Mouse (Mus musculus): ENCODE measurements at regions not wholly inside any gene's neighbourhood (a gene's known extent, or its start where the extent isn't known, plus 50 kb on each side); places are given as distances from the start of the nearest gene placed in this dataset.

DNA sequence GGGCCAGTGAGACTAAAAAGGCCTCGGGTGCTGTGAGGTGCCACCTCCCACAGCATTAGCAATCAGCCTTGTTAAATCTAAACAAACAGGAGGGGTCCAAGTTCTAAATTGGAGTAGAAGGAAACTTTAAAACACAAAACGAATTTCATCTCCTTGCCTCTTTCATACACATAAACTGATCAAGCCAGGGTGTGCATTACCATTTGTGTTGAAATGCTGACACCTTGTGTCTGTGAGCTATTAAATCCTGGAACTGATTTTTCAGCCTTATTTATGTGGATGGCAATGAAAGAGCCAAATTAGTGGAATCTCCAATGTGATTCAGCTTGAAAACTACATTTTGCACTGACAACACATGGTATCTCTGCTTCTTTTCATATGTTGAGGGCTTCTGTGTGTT lies 114.8 kb downstream of the Pcsk1 start:
- DNase-seq (ENCODE audit: extremely low spot score, low read depth, low spot score) = no peak

- DNase-seq (ENCODE audit: extremely low spot score, low read depth, low spot score) = no peak
Observed at GRCm38 (mm10) chr13:75223944-75224343, 134.3 kb downstream of the Pcsk1 start.

DNA sequence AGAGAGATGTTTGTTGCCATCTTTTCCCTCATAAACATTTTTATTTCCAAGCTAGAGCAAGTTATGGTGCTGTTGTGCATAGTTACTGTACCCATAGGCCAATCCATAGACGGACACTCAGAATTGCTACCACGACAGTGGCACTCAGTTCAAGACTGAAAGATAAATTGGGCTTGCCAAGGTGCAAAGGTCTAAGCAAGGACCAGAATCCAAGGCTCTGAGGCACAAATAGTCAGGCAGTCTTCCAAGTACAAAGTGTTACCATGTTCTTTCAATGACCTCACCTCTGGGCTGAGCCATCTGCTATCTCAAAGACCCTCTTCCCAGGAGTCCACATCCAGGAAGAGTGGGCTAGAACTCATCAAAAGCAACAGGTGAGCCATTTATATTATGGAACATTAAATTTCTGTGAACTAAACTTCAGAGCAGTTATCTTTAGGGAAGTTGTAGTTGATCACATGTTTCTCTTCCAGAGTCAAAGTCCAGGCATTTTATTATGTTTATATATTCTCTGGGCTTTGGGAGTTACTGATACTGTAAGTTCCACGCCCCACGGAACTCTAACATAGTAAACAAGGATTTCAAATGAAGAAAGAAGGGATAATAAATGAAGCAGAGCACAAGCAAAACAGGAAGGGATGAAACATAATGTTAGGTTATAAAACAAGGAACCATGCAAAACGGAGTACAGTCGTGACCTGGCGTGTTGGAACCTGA lies 136.1 kb downstream of the Pcsk1 start:
- no peak for DNase-seq (ENCODE audit: extremely low spot score, low read depth, low spot score)

- peak; percentile 28 for DNase-seq (ENCODE audit: extremely low spot score, low read depth, low spot score)
Observed at GRCm38 (mm10) chr13:75227616-75228277, 138.1 kb downstream of the Pcsk1 start.

DNA sequence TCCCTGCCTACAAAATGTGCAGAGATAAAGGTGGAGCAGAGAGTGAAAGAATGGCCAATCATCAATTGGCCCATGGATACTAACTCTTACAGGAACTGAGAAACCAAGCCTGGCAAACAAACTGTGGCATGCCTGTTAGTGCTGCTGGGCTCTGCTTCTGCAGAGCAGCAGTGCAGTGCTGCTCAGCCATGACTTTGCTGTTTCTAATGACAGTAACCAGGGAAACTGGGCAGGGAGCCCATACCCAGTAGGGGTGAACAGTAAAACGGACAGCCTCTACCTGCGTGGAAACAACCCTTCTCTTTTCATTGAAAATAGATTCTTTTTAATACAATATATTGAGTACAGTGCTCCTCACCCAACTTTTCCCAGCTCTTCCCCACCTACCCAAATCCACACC lies 146.8 kb downstream of the Pcsk1 start:
- no peak for DNase-seq (ENCODE audit: extremely low spot score, low read depth, low spot score)

Data from hindlimb bud, embryonic 11.5 days (tissue).